Mouse (Mus musculus): ENCODE measurements around the gene L3mbtl3. TPM values are rescaled to one million over a fixed set of nuclear protein-coding genes. Genes with fewer than 3 reads are reported as not detected.

L3mbtl3 gene
- polyA plus RNA-seq, 1 experiment from 2014 or later: 10.3 TPM

- Histone ChIP-seq H3K9me3 (no peaks in the 10 kb centered on the region), H3K27ac (no peak overlapping the region), H3K27me3 (replicated peaks) (no peaks in the 10 kb centered on the region), H3K4me3 (replicated peaks) (no peak overlapping the region), H3K4me2 (replicated peaks) (no peak overlapping the region), H3K9ac (no peak overlapping the region), H3K36me3 (no peaks in the 10 kb centered on the region), H3K4me1 (replicated peaks) (no peaks in the 10 kb centered on the region)
- ATAC-seq: no peak
- 74% methylated on average over 8 of the region's 8 CpGs for WGBS
Observed at GRCm38 (mm10) chr10:26364326-26364856, 11.4 kb downstream of the L3mbtl3 start.

GRCm38 (mm10) chr10:26363605-26364004 is 12.2 kb downstream of the L3mbtl3 start:
- no peak for ATAC-seq
- Histone ChIP-seq H3K4me3 (replicated peaks) (no peak overlapping the region), H3K4me2 (replicated peaks) (no peak overlapping the region), H3K27me3 (replicated peaks) (no peaks in the 10 kb centered on the region), H3K4me1 (replicated peaks) (no peaks in the 10 kb centered on the region), H3K9me3 (no peaks in the 10 kb centered on the region), H3K27ac (no peak overlapping the region), H3K9ac (no peak overlapping the region), H3K36me3 (no peaks in the 10 kb centered on the region)
- 58% methylated on average over 3 of the region's 3 CpGs for WGBS

GRCm38 (mm10) chr10:26358798-26359197 is 17.0 kb downstream of the L3mbtl3 start:
- Histone ChIP-seq H3K9me3 (no peaks in the 10 kb centered on the region), H3K4me1 (replicated peaks) (no peaks in the 10 kb centered on the region), H3K4me2 (replicated peaks) (no peak overlapping the region), H3K27me3 (replicated peaks) (no peaks in the 10 kb centered on the region), H3K27ac (no peak overlapping the region), H3K4me3 (replicated peaks) (no peak overlapping the region), H3K9ac (no peak overlapping the region), H3K36me3 (no peaks in the 10 kb centered on the region; the same call in 1 of the 2 replicates)
- 85% methylated on average over 6 of the region's 6 CpGs for WGBS
- ATAC-seq: no peak

- no peaks in the 10 kb centered on the region; the same call in 1 of the 2 replicates for H3K36me3 ChIP-seq
- H3K27me3 ChIP-seq (replicated peaks): no peaks in the 10 kb centered on the region
- WGBS: 90% methylated on average over 5 of the region's 5 CpGs
- no peak overlapping the region for H3K4me3 ChIP-seq (replicated peaks)
- H3K4me1 ChIP-seq (replicated peaks): no peaks in the 10 kb centered on the region
- H3K9me3 ChIP-seq: no peaks in the 10 kb centered on the region
- no peak overlapping the region for H3K9ac ChIP-seq
- no peak for ATAC-seq
- H3K27ac ChIP-seq: no peak overlapping the region
- H3K4me2 ChIP-seq (replicated peaks): no peak overlapping the region
Observed at GRCm38 (mm10) chr10:26358231-26358630, 17.5 kb downstream of the L3mbtl3 start.

GRCm38 (mm10) chr10:26353781-26354180 is 22.0 kb downstream of the L3mbtl3 start:
- WGBS: 75% methylated on average over 4 of the region's 4 CpGs
- Histone ChIP-seq H3K9me3 (no peaks in the 10 kb centered on the region), H3K4me1 (replicated peaks) (no peaks in the 10 kb centered on the region), H3K4me2 (replicated peaks) (no peak overlapping the region), H3K36me3 (no peaks in the 10 kb centered on the region; the same call in 1 of the 2 replicates), H3K27ac (no peak overlapping the region), H3K9ac (no peak overlapping the region), H3K4me3 (replicated peaks) (no peak overlapping the region), H3K27me3 (replicated peaks) (no peaks in the 10 kb centered on the region)
- no peak for ATAC-seq

GRCm38 (mm10) chr10:26351129-26351738 is 24.5 kb downstream of the L3mbtl3 start:
- Histone ChIP-seq H3K27me3 (replicated peaks) (no peaks in the 10 kb centered on the region), H3K27ac (no peak overlapping the region), H3K4me2 (replicated peaks) (no peak overlapping the region), H3K9ac (no peak overlapping the region), H3K4me3 (replicated peaks) (no peak overlapping the region), H3K36me3 (no peaks in the 10 kb centered on the region; the same call in 1 of the 2 replicates), H3K9me3 (no peaks in the 10 kb centered on the region), H3K4me1 (replicated peaks) (no peaks in the 10 kb centered on the region)
- ATAC-seq: no peak
- 89% methylated on average over 7 of the region's 7 CpGs for WGBS

GRCm38 (mm10) chr10:26350153-26350552 is 25.6 kb downstream of the L3mbtl3 start:
- Histone ChIP-seq H3K27ac (no peak overlapping the region), H3K9ac (no peak overlapping the region), H3K27me3 (replicated peaks) (no peaks in the 10 kb centered on the region), H3K36me3 (no peaks in the 10 kb centered on the region), H3K4me3 (replicated peaks) (no peak overlapping the region), H3K4me2 (replicated peaks) (no peak overlapping the region), H3K9me3 (no peaks in the 10 kb centered on the region), H3K4me1 (replicated peaks) (no peaks in the 10 kb centered on the region)
- peak; percentile 31; the same call in 1 of the 2 replicates for ATAC-seq
- 59% methylated on average over 1 of the region's 1 CpGs for WGBS

GRCm38 (mm10) chr10:26347614-26348013 is 28.2 kb downstream of the L3mbtl3 start:
- no peaks in the 10 kb centered on the region for H3K9me3 ChIP-seq
- H3K27me3 ChIP-seq (replicated peaks): no peaks in the 10 kb centered on the region
- no peak overlapping the region for H3K4me3 ChIP-seq (replicated peaks)
- H3K27ac ChIP-seq: no peak overlapping the region
- H3K36me3 ChIP-seq: no peaks in the 10 kb centered on the region
- H3K4me1 ChIP-seq (replicated peaks): no peaks in the 10 kb centered on the region
- no peak for ATAC-seq
- 46% methylated on average over 7 of the region's 7 CpGs for WGBS
- H3K9ac ChIP-seq: no peak overlapping the region
- H3K4me2 ChIP-seq (replicated peaks): no peak overlapping the region

GRCm38 (mm10) chr10:26345879-26346278 is 29.9 kb downstream of the L3mbtl3 start:
- no peak overlapping the region for H3K27ac ChIP-seq
- peaks cover 6% of the 10 kb centered on the region; the same call in 1 of the 2 replicates for H3K36me3 ChIP-seq
- 81% methylated on average over 1 of the region's 1 CpGs for WGBS
- no peak overlapping the region for H3K9ac ChIP-seq
- no peaks in the 10 kb centered on the region for H3K4me1 ChIP-seq (replicated peaks)
- no peaks in the 10 kb centered on the region for H3K27me3 ChIP-seq (replicated peaks)
- H3K4me2 ChIP-seq (replicated peaks): no peak overlapping the region
- ATAC-seq: no peak
- no peaks in the 10 kb centered on the region for H3K9me3 ChIP-seq
- H3K4me3 ChIP-seq (replicated peaks): no peak overlapping the region

- WGBS: 92% methylated on average over 23 of the region's 23 CpGs
- no peak overlapping the region for H3K4me3 ChIP-seq (replicated peaks)
- H3K4me2 ChIP-seq (replicated peaks): no peak overlapping the region
- H3K4me1 ChIP-seq (replicated peaks): no peaks in the 10 kb centered on the region
- no peaks in the 10 kb centered on the region for H3K27me3 ChIP-seq (replicated peaks)
- H3K9me3 ChIP-seq: no peaks in the 10 kb centered on the region
- no peak overlapping the region for H3K27ac ChIP-seq
- H3K9ac ChIP-seq: no peak overlapping the region
- peaks cover 17% of the 10 kb centered on the region for H3K36me3 ChIP-seq
- ATAC-seq: no peak
Observed at GRCm38 (mm10) chr10:26337896-26338503, 37.8 kb downstream of the L3mbtl3 start.

- Histone ChIP-seq H3K4me1 (replicated peaks) (no peaks in the 10 kb centered on the region), H3K36me3 (0 out of 2 replicates have a peak, but pooled peaks cover 2% of the 10 kb centered on the region), H3K4me3 (replicated peaks) (no peak overlapping the region), H3K27ac (no peak overlapping the region), H3K9me3 (no peaks in the 10 kb centered on the region), H3K4me2 (replicated peaks) (no peak overlapping the region), H3K9ac (no peak overlapping the region), H3K27me3 (replicated peaks) (no peaks in the 10 kb centered on the region)
- 62% methylated on average over 5 of the region's 5 CpGs for WGBS
- ATAC-seq: no peak
Observed at GRCm38 (mm10) chr10:26333966-26334365, 41.8 kb downstream of the L3mbtl3 start.

- Histone ChIP-seq H3K9ac (no peak overlapping the region), H3K36me3 (0 out of 2 replicates have a peak, but pooled peaks cover 2% of the 10 kb centered on the region), H3K4me1 (replicated peaks) (no peaks in the 10 kb centered on the region), H3K27ac (no peak overlapping the region), H3K9me3 (no peaks in the 10 kb centered on the region), H3K4me3 (replicated peaks) (no peak overlapping the region), H3K27me3 (replicated peaks) (no peaks in the 10 kb centered on the region), H3K4me2 (replicated peaks) (no peak overlapping the region)
- WGBS: 57% methylated on average over 2 of the region's 2 CpGs
- ATAC-seq: no peak
Observed at GRCm38 (mm10) chr10:26332781-26333180, 43.0 kb downstream of the L3mbtl3 start.

- Histone ChIP-seq H3K4me2 (replicated peaks) (no peak overlapping the region), H3K27me3 (replicated peaks) (no peaks in the 10 kb centered on the region), H3K9ac (no peak overlapping the region), H3K36me3 (0 out of 2 replicates have a peak, but pooled peaks cover 6% of the 10 kb centered on the region), H3K9me3 (no peaks in the 10 kb centered on the region), H3K4me3 (replicated peaks) (no peak overlapping the region), H3K27ac (no peak overlapping the region), H3K4me1 (replicated peaks) (no peaks in the 10 kb centered on the region)
- ATAC-seq: no peak
- 83% methylated on average over 3 of the region's 3 CpGs for WGBS
Observed at GRCm38 (mm10) chr10:26328843-26329242, 46.9 kb downstream of the L3mbtl3 start.
